Mouse (Mus musculus) thymus, postnatal 36 days (tissue): Measurements from ENCODE around the gene Hic2.
A peak's percentile ranks its signal among the peaks of the same experiment; 100 is the strongest.

Experiments
- DNase-seq, 2 experiments: peaks; one replicate each; pipeline ENCODE4 v3.0.0; 2022; ENCODE audit warnings: mixed read lengths in 2 of 2

Gene Hic2

DNA sequence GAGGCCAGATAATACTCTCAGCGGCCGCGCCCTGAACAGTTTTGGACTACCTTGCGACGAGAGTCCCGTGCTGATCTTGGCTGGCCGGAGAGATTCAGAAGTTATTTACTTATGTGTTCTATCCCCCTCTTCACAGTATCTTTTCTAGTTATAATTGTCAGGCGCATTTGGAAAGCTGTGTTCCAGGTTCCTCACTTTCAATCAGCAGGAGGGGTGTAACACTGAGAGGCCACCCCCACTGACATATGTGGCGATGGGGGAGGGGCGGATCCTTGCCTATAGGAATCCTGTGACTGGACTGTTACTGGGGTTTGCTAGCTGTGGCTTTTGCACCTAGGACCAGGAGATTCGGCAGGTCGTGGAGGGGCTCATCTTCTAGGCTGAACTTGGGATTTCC is 1.1 kb downstream of the Hic2 start:
- DNase-seq = peak; percentile 20 to 32

DNA sequence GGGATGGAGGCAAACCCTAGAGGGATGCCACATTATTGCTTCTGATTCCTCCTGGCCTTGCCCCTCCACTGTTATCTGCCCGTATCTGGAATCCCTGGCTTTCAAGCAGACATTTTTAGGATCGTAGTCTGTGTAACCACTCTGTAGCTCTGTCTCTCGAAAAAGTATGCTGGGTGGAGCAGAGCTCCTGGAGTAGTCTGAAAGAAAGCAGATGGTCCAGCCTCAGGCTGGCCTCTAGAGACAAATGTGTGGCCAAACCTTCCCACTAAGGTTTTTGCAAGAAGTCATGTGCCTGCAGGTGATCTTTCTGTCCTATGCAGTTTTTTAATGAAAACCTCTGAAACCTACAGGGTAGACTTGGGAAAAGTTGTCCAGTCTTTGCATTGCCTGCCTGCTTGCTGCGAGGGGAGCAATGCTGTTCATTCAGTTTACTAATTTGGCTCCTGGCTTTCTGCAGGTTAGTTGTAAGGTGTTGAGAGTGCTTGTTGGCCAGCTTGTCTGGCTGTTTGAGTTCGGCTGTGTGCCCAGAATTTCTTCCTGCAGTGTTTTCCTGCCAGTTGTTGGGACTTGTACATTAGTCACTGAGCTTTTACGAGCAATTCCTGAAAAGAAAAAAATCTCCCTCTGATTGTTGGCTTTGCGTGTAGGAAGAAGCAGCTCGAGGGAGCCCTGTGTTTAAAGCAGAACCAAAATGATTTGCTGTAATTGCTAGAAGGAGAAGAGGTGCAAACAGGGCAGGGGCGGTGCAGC is 1.7 kb downstream of the Hic2 start:
- no peak for DNase-seq

DNA sequence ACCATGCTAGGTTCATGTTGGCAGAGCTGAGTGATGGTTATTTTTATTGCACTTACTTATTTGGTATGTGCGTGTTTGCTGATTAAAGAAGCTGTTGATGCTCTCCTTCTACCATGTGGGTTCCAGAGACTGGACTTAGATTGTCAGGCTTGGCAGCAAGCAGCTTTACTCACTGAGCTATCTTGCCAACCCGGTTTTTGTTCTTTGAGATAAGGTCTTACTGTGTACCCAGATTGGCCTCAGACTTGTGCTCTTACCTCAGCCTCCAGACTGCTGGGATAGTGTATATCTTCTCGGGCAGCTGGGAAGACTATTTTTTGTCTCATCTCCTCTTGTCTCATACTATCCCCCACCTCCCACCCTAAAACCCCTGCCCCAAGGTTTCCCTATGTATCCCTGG is 4.3 kb downstream of the Hic2 start:
- no peak for DNase-seq

DNA sequence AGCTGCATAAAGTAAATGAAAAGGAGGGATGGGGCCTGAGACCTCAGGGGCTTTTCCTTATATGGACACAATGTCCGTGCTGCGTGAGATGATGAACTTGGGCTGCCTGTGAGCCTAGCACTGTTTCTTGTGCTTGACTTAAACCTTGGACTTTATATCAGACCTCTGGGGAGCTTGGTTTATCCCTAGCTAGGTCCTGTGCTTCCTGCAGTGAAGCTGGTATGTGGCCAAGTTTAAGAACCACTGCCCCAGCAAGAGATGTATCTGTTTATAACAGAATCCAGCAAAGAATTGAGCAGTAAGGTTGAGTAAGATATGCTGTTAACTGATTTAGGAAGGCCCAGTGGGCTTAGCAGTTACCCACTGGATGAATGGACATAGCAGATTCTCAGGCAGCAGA is 6.0 kb downstream of the Hic2 start:
- no peak for DNase-seq

DNA sequence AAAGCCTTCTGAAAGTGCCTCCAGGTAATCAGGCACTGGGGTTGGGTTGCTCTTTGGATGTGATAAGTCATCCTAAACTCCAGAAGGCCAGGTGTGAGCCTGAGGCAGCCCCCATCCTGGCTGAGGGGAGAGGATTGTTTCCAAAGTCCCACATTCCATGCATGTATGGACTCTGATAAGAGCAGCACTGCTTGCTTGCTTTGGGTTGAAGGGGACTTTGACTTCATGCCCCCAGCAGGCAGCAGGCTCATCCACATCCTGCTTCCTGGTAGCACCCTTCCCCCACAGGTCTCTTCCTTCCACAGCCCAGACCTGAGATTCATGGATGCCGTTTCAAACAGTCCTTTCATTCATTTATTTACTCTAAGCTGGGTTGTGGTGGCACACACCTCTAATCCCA is 10.4 kb downstream of the Hic2 start:
- no peak for DNase-seq

DNA sequence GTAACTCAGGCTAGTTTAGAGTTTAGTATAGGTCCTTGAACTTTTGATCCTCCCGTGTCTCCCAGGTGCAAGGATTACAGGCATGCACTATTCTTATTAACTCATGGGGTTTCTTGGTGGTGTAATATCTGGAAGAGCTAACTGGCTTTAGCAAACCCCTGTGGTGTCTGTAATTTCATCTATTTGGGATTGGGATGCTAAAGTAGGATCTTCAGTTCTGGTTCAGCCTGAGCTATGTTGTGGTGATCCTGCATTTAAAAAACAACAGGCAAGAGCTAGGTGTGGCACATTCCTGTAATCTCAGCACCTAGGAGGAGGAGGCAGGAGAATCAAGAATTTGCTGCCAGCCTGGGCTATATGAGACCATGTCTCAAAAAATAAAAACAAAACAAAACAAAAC is 11.6 kb downstream of the Hic2 start:
- DNase-seq = no peak

DNA sequence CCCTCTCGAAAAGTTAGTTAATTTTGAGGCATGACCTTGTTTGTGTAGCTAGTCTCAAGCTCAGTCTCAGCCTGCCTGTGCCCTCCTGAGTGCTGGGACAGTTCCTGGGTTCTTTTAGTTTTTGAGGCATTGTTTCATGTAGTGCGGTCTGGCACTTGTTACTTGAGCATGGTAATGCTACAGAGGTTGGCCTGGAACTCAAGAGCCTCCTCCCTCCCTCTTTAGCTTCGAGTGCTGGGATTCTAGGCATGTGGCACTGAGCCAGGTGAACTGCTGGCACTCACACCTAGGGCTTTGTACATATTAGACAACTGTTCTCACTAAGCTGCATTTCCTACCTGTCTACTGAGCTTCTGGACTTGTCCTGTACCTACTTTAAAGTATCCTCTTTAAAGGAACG is 14.4 kb downstream of the Hic2 start:
- DNase-seq = no peak

DNA sequence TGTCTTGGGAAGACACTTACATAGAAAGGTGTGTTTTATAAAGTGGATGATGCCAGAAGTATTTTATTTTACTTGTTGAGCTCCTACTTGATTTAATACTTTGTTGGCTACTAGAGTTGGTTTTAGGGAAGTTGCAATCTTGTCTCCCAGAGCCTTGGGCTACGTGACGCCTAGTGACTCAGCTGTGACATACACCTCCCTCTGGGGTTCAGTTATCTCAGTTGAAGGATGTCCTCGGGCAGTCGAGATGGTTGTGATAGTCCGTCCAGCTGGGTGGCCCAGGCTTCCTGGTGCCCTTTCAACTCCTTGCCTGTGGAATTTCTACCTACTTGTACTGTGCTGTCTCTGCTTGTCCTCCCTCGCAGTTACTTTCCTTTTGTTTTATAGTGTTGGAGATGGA is 15.8 kb downstream of the Hic2 start:
- no peak for DNase-seq

DNA sequence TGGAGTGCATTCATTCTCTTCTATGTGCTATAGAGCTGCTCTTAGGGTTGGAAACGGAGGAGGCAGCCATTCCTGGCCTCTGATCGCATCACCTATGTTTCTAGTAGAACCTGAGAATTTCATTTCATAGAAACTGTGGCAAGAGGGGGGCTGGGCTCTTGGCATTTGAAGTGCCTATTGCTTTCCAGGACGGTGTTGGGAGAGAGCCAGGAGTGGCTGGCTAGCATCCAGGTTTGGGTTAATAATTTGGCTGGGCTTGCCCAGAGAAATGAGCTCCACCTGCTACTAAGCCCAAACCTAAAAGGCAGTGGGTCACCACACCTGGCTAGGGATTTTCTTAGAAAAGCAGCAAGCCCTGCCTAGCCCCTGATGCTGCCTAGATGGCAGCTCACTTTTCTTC is 18.2 kb downstream of the Hic2 start:
- no peak for DNase-seq

DNA sequence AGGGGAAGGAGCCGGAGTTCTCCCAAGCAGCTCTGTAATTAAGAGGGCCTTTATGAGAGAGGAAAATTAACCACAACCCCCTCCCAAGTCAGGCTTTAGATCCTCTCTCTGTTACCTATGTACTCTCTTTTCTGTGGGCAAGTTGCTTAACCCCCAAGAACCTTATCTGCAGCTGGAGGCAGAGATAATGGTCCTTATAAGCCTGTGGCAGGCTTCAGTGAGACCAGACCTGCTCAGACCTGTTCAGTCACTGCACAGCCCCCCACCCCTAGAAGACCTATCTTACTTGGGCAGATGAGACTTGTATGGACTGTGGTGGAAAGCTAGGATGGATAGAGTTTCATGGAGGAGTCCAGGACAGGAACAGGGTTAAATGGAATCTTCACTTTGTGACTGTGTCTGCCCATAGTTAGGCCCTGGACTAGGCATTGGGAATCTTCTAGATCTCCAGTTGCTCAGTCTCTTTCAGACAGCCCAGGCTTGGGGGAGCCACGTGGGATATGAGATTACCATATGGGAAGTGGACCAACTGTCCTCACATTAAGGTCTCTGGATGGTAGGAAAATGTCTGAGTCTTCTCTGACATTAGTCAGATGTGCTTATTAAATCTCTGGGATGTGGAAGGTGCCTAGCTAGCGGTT is 18.8 kb downstream of the Hic2 start:
- no peak for DNase-seq

DNA sequence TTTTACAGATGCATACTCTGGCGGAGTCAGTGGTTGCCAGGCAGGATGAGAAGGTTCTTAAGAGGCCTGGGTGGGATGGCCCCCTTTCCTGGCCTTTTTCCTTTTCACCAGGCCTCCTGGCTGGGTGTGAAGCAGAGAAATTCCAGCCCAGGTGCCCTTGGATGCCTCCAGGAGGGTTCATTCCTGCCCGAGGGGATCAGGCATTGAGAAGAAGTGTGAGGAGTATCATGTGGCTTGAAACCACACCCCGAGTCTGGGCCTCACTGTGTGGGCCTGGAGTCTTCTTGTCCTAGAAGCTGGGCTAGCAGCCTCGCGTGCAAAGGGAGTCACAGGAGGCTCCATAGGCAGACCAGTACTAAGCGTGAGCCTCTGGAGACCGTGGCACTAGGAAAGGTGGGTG is 19.5 kb downstream of the Hic2 start:
- DNase-seq = no peak

DNA sequence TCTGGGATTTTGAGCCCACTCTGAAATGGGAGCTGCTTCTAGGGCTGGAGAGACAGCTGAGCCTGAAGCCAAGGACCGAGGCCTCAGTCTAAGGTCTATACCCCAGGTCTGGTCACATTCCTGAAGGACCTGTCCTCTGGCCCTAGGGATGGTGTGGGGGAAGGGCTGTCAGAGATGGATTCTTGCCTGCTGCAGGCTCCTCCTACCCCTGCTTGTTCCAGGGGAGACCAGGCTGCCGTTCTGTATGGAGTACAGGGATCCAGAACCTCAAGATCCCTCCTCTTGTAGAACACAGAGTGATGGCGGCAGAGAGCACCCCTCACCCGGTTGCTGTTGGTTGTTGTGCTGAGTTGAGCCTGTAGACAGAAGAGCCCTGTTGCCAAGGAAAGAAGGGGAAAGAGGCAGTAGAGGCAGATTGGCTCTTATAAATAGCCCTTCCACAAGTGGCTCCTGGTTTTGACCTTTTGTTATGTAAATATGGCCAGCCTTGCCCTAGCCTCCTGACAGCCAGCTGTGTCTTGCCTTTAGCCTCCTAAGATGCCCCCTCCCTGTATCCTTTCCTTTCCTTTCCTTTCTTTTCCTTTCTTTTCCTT is 20.7 kb downstream of the Hic2 start:
- DNase-seq = no peak

DNA sequence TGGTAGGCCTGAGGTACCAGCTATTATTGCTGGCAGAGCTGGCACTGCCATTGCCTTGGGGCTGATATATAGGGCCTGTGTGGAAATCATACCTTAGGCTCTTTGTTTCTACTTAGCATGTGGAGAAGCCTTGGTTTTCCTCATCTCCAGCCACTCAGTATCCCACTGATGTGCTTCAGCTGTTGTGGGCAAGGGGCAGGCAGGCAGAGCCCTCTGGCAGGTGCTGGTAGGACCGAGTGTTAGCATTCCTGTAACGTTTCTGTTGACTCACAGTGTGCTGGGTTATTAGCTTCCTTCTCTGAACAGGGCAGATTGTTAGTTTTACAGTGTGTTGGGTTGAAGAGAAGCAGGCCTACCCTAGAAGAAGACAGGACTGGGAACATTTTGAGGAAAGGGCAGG is 21.9 kb downstream of the Hic2 start:
- no peak for DNase-seq

DNA sequence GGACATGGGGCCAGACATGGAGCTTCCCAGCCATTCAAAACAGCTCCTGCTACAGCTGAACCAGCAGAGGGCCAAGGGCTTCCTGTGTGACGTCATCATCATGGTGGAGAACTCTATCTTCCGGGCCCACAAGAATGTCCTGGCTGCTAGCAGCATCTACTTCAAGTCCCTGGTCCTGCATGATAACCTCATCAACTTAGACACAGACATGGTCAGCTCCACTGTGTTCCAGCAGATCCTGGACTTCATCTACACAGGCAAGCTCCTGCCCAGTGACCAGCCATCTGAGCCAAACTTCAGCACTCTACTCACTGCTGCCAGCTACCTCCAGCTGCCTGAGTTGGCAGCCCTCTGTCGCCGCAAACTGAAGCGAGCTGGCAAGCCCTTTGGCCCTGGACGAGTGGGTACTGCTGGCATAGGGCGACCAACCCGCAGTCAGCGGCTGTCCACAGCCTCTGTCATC is 24.0 kb downstream of the Hic2 start:
- no peak for DNase-seq

DNA sequence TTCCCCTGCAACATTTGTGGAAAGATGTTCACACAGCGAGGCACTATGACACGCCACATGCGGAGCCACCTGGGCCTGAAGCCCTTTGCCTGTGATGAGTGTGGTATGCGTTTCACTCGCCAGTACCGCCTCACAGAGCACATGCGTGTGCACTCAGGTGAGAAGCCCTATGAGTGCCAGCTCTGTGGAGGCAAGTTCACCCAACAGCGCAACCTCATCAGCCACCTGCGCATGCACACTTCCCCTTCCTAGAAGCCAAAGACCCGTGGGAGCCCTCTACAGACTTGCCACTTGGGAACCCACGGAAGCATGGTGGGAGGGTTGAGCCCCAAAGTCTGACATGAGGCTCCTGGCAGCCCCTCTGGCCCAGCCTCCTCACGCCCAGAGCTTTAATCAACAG is 25.5 kb downstream of the Hic2 start:
- DNase-seq = no peak

DNA sequence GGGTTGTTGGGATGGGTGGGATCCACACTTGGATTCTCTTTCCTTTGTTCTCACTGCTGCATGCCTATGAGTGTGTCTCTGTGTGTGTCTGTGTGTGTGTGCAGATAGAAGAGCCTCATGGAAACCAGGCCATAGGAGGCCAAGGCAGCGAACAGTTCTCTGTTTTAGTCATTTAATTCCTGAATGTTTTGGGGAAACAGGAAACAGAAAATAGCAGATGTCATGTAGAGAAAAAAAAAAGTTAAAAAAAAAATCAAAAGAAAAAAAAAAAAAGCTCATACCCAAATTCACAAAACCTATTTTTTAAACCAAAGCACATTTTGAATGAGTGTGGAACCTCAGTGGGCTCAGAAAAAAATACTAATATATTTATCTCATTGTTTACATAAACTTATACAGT is 28.0 kb downstream of the Hic2 start:
- no peak for DNase-seq

DNA sequence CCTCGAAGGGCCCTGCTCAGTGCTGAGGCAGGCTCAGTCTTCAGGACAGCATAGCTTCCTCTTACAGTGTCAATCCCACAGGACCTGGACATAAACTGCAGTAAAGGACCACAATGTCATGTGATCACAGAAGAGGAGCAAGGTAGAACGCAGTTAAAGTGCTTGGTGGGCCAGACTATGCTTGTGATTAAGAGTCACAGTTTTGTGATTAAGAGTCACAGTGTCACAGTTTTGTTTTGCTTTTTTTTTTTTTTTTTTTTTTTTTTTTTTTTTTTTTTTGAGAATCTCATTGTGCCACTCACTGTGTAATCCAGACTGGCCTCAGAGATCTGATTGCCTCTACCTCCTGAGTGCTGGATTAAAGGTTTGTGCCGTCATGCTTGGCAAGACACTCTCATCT is 32.7 kb downstream of the Hic2 start:
- DNase-seq = no peak

DNA sequence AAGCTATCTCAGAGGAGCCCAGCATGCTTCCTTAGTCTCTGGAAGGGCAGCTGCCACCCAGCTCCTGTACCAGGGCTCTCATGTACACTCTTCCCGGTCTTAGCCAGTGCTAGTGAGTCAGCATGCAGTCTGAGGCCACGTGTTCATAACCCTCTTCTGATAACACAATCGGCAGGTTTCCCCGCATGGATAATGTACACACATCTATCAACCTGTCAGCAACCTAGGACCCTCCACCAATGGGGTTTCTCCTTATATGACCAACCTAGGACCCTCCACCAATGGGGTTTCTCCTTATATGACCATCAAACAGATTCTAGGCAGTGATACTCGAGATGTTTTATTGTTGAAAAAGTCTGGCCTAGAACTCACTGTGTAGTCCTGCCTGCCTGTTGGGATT is 34.6 kb downstream of the Hic2 start:
- no peak for DNase-seq

DNA sequence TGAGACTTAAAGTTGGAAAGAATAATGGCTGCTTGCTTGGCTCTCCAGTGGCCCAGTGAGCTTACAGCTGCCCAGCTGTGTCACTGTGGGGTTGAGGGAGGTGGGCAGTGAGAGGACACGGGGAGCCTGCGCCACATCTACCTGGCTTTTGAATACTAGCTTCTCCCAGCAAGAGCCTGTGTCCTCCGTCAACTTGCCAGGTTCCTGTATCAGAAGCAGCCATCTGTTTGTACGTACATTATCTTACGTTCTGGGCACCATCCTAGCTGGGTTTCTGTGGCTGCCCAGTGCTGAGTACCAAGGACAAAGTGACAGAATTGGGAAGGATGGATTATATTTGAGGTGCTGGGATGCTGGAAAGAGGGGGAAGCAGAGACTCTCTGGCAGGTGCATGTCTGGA is 36.5 kb downstream of the Hic2 start:
- no peak for DNase-seq

DNA sequence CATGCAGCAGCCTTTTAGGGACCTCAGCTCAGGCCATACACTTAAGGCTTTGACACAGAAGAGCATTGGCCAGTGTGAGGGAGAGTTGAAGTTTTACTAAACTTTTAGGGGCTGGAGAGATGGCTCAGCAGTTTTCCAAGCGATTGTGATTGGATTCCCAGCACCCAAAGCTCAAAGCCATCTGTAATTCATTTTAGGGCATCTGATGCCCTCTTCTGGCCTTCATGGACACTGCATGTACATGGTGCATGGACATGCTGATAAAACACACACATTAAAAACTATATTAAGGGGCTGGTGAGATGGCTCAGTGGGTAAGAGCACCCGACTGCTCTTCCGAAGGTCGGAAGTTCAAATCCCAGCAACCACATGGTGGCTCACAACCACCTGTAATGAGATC is 37.8 kb downstream of the Hic2 start:
- DNase-seq = peak; percentile 41 to 46

DNA sequence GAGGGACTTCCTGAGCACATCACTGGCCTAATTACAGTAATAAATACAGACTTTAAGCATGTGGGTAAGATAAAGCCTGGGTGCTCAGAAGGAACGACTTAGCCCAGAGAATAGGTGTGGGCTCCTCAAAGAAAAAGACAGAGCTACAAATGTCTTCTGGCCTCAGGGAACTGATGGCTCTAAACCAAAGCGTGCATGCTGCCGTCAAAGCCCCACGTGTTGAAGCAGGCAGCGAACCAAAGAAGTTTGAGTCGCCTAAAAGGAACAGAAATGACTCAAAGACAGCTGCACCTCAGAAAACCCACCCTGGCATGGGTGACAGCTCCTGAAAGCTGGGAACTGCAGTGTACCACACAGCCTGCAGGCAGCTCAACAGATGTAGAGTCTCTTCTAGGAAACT is 38.5 kb downstream of the Hic2 start:
- no peak for DNase-seq

DNA sequence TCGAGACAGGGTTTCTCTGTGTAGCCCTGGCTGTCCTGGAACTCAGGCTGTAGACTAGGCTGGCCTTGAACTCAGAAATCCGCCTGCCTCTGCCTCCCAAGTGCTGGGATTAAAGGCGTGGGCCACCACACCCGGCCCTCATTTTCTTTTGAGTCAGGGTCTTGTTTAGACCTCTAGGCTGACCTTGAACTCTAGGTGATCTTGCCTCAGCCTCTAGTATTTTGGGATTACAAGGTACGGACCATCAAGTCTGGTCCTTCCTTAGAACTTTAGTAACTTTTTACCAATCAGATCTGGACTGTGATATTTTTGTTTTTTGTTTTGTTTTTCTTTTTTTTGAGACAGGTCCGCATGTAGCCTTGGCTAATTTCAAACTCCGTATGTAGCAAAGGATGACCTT is 42.3 kb downstream of the Hic2 start, which contains the start of gene Tmem191c:
TSS of gene Tmem191c (plus strand) at position 357 of the 400 bp plus-strand sequence.
- no peak for DNase-seq

DNA sequence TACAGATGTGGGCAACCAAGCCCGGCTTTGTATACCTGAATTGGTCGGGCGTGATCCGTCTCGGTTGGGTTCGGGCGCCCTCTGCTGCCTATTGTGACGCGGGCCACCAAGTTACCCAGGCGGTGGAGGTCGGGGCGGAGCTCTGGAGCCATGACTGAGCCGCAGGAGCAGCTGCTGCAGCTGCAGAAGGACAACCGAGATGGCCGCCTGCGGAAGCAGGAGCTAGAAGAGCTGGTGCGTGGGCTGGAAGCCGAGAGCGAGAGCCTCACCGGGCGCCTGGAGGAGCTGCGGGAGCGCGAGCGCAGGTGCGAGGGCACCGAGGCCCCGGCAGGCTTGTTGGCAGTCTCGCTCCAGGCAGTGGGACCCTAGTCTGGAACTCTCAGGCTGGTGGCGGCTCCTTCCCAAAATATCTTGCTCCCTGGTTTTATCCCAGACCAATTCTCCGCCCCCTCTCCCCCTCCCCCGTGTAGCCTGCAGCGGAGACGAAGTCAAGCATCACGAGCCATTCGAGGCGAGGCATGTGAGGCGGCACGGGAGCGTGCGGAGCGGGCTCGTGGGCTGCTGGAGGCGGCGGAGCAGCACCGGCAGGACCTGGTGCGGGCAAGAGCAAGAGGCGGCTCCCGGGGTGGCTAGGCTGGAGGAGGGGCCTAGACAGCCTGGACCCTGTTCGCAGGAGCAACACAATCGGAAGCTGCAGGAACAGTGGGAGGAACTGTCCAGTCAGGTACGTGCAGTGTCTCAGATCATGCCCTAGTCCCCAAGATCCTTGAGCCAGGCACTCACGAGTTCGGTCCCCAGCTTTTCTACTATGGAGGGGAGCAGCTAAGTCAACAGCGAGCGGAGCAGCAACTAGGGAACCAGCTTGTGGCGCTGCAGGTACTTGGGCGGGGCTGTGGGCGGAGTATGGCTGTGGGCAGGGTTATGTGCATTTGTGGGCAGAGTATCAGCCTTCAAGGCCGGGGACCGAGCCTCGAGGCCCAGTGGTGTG is 43.1 kb downstream of the Hic2 start:
- DNase-seq = peak; percentile 96 to 97
